Mouse (Mus musculus): ENCODE measurements around the gene Cc2d2a. TPM values are rescaled to one million over a fixed set of nuclear protein-coding genes. Genes with fewer than 3 reads are reported as not detected.

The Cc2d2a gene
- polyA plus RNA-seq, 1 experiment from 2014 or later, result 15.1 TPM

DNA sequence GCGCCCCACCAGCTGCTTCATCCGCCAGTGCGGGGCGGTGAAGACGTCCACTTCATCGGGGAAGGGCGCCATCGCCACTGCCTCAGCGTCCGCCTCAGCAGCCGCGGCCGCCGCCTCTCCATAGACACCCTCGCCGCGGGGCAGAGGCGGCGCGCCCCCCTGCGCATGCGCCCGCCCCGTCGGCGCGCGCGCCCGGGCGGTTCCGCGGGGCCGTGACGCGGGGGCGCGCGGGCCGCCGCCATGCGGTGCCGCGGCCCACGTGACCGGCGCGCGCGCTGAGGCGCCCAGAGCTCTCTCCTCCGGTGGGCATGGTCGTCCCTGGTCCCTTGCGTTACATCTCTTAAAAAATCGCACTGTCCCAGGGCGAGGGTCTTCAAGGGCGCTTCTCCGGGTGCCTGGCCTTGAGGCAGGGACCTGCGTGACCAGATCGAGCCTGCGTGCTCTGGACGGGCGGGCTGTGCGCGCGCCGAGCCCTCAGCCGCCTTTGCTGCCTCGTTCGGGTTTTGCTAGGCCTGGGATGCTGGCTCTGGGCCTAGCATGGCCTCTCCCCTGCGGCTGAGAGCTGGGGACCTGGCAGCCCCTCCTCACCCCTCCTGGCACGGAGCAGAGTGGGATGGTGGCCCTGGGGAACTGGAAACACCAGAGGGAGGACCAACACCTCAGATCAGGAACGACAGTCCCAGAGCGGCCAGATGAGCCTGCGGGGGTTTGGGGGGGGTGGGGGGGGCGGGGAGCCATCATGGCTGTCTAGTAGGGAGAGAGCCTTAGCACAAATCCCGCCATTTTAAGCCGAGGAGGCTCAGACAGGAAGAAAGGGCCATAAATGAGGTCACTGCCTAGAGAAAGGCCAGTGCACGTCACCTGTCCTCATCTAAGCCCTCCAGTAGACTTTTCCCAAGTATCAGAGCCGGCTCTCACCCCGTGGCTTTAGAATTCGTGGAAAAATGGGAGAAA is 120.1 kb downstream of the Cc2d2a start:
- peaks cover 9% of the 10 kb centered on the region for H3K4me1 ChIP-seq
- H3K36me3 ChIP-seq, result no peaks in the 10 kb centered on the region
- H3K4me3 ChIP-seq, result peak overlapping the region; percentile 92
- H3K9ac ChIP-seq, result peak overlapping the region; percentile 95
- H3K9me3 ChIP-seq, result no peaks in the 10 kb centered on the region
- ATAC-seq (ENCODE audit: insufficient number of reproducible peaks, insufficient read depth, low FRiP score, low TSS enrichment, low read depth), result peak; percentile 88
- H3K27ac ChIP-seq, result peak overlapping the region; percentile 95
- 4% methylated on average over 82 of the region's 82 CpGs for WGBS
- peak overlapping the region; percentile 77 for H3K4me2 ChIP-seq
- no peaks in the 10 kb centered on the region for H3K27me3 ChIP-seq

DNA sequence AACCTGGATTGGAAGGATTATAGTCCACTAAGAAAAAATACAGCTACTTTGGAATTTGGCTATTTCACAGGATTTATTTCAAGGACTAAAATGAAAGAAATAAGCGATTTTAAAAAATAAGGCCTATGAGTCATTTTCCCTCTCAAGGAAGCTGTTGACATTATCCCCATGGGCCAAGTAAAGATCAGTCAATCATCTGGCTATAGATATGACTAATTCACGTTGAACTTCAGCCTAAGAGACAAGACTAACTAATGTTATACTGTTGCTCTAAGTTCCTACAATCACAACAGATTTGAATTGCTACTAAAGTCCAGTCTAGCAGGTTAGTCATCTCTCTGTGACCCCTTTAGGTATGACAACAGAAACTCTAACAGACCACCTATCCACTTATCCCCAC is 121.8 kb downstream of the Cc2d2a start:
- H3K9ac ChIP-seq, result no peak overlapping the region
- peaks cover 9% of the 10 kb centered on the region for H3K4me1 ChIP-seq
- ATAC-seq (ENCODE audit: insufficient number of reproducible peaks, insufficient read depth, low FRiP score, low TSS enrichment, low read depth), result no peak
- no peaks in the 10 kb centered on the region for H3K27me3 ChIP-seq
- H3K27ac ChIP-seq, result no peak overlapping the region
- H3K36me3 ChIP-seq, result no peaks in the 10 kb centered on the region
- H3K4me3 ChIP-seq, result no peak overlapping the region
- H3K4me2 ChIP-seq, result no peak overlapping the region
- 85% methylated on average over 2 of the region's 2 CpGs for WGBS
- H3K9me3 ChIP-seq, result no peaks in the 10 kb centered on the region

DNA sequence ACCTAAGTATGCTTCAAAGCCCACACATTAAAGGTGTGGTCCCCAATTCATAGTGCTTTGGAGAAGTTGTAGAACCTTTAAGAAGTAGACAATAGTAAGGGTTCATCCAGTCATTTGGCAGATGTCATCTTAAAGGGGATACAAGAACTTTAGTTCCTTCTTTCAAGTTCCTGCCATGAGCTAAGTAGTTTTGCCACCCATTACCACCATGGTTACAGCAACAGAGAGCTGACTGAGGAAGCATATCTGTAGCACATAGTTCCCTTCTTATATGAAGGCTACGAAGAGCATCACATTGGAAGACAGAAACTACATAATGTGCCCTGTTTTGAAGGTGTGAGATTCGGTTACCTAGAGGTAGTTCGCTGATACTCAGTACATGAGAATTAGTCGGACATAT is 124.5 kb downstream of the Cc2d2a start:
- ATAC-seq (ENCODE audit: insufficient number of reproducible peaks, insufficient read depth, low FRiP score, low TSS enrichment, low read depth), result no peak
- Histone ChIP-seq H3K27ac (no peak overlapping the region), H3K9ac (no peak overlapping the region), H3K4me3 (no peak overlapping the region), H3K27me3 (no peaks in the 10 kb centered on the region), H3K36me3 (no peaks in the 10 kb centered on the region), H3K9me3 (no peaks in the 10 kb centered on the region), H3K4me1 (0 out of 2 replicates have a peak, but pooled peaks cover 2% of the 10 kb centered on the region), H3K4me2 (no peak overlapping the region)
- 80% methylated on average over 4 of the region's 4 CpGs for WGBS

- WGBS, result 74% methylated on average over 9 of the region's 9 CpGs
- Histone ChIP-seq H3K9me3 (no peaks in the 10 kb centered on the region), H3K36me3 (no peaks in the 10 kb centered on the region), H3K4me3 (no peak overlapping the region), H3K4me2 (no peak overlapping the region), H3K9ac (no peak overlapping the region), H3K27ac (no peak overlapping the region), H3K4me1 (no peaks in the 10 kb centered on the region), H3K27me3 (no peaks in the 10 kb centered on the region)
- no peak for ATAC-seq (ENCODE audit: insufficient number of reproducible peaks, insufficient read depth, low FRiP score, low TSS enrichment, low read depth)
Observed at GRCm38 (mm10) chr5:43787976-43788752, 126.0 kb downstream of the Cc2d2a start.

Other genes starting within 250 kb of the Cc2d2a start
- 7.8 and 8.2 TPM in 2 replicates for gene C1qtnf7, start 146.8 kb upstream of the Cc2d2a start, polyA plus RNA-seq (2015; fragmentation: Nextera tagmentation; extraction: Ambion mirVana)
- gene Bst1, start 156.5 kb downstream of the Cc2d2a start, polyA plus RNA-seq (2015; fragmentation: Nextera tagmentation; extraction: Ambion mirVana), result 0.12 TPM in 1 of 2 replicates, not detected in the other
- gene Fbxl5, start 159.3 kb downstream of the Cc2d2a start, polyA plus RNA-seq (2015; fragmentation: Nextera tagmentation; extraction: Ambion mirVana), result 57.2 and 60.4 TPM in 2 replicates
- 5.2 and 7.2 TPM in 2 replicates for gene Cd38, start 206.2 kb downstream of the Cc2d2a start, polyA plus RNA-seq (2015; fragmentation: Nextera tagmentation; extraction: Ambion mirVana)